Mouse (Mus musculus): ENCODE results near the gene Tnf. TPM values are rescaled to one million over a fixed set of nuclear protein-coding genes. Genes with fewer than 3 reads are reported as not detected.
A peak's percentile ranks its signal among the peaks of the same experiment; 100 is the strongest.

Gene Tnf
- total and polyA plus RNA-seq, 2 experiments from 2014 or later: 0.12 to 0.53 TPM

DNA sequence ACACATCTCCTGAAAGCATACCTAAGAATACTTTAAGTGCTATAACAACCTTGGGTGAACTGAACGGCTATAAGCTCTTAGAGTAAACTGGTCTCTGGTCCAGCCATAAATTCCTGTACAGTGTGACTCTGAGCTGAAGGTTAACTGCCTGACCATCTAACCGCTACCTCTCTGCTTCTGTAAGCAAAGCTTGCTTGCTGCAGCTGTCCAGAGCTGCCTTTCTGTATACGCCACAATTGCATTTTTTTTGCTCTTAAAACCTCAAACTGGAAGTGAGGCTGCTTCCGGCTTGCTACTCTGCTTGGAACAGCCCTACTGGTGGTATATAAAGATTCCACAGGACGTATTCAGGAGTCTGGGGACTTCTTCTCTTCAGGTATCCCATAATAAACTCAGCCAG is 30.9 kb upstream of the Tnf start:
- TF ChIP-seq CTCF (IDR thresholded peaks at IDR 0.05; ENCODE audit: low read depth) (no peak), EP300 (IDR thresholded peaks at IDR 0.05; ENCODE audit: low read depth) (no peak)
- 72% methylated on average over 5 of the region's 5 CpGs for WGBS
- no peak for ATAC-seq (ENCODE audit: insufficient read depth, low read depth)
- Histone ChIP-seq H3K4me3 (ENCODE audit: low read depth, low read length) (no peak overlapping the region), H3K27ac (ENCODE audit: low read depth) (peak overlapping the region; percentile 89), H3K36me3 (replicated peaks; ENCODE audit: control insufficient read depth, insufficient read depth, low read length) (peaks cover 42% of the 10 kb centered on the region), H3K9me3 (replicated peaks; ENCODE audit: control insufficient read depth, low read length) (no peaks in the 10 kb centered on the region), H3K4me1 (ENCODE audit: control insufficient read depth, insufficient read depth) (0 out of 2 replicates have a peak, but pooled peaks cover 4% of the 10 kb centered on the region), H3K27me3 (ENCODE audit: control insufficient read depth, insufficient read depth, low read length) (no peaks in the 10 kb centered on the region), H3K9ac (replicated peaks; ENCODE audit: low read depth, low read length) (no peak overlapping the region), H3K4me2 (ENCODE audit: low read depth, low read length) (no peak overlapping the region)
- no peak for DNase-seq (ENCODE audit: low spot score)

DNA sequence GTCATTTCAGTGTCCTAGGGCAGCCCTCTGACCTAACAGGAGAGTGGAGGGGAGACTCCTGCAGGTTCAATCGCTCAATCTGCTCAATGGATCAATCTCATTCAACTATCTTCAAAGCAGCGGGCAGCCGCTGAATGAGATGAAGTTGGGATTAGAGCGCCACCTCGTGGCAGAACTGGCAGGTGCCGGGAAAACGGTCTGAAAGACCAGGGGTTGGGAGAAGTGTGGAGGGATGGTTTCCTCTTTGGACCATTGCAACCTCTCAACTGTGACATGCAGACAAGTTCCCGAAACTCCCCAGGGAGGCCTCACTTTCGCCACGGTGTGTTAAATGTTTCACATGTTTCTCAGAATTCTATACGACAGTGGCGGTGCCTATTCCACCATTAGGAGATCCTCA is 30.2 kb upstream of the Tnf start:
- 0 out of 2 replicates have a peak, but pooled peaks cover 4% of the 10 kb centered on the region for H3K4me1 ChIP-seq (ENCODE audit: control insufficient read depth, insufficient read depth)
- peak; percentile 47 for DNase-seq (ENCODE audit: low spot score)
- no peak overlapping the region for H3K9ac ChIP-seq (replicated peaks; ENCODE audit: low read depth, low read length)
- H3K36me3 ChIP-seq (replicated peaks; ENCODE audit: control insufficient read depth, insufficient read depth, low read length): peaks cover 48% of the 10 kb centered on the region
- WGBS: 11% methylated on average over 12 of the region's 12 CpGs
- no peak overlapping the region for H3K4me2 ChIP-seq (ENCODE audit: low read depth, low read length)
- H3K27ac ChIP-seq (ENCODE audit: low read depth): no peak overlapping the region
- H3K4me3 ChIP-seq (ENCODE audit: low read depth, low read length): no peak overlapping the region
- no peak for ATAC-seq (ENCODE audit: insufficient read depth, low read depth)
- H3K27me3 ChIP-seq (ENCODE audit: control insufficient read depth, insufficient read depth, low read length): no peaks in the 10 kb centered on the region
- no peaks in the 10 kb centered on the region for H3K9me3 ChIP-seq (replicated peaks; ENCODE audit: control insufficient read depth, low read length)
- TF ChIP-seq CTCF (IDR thresholded peaks at IDR 0.05; ENCODE audit: low read depth): peak; percentile 90
- no peak for TF ChIP-seq EP300 (IDR thresholded peaks at IDR 0.05; ENCODE audit: low read depth)

DNA sequence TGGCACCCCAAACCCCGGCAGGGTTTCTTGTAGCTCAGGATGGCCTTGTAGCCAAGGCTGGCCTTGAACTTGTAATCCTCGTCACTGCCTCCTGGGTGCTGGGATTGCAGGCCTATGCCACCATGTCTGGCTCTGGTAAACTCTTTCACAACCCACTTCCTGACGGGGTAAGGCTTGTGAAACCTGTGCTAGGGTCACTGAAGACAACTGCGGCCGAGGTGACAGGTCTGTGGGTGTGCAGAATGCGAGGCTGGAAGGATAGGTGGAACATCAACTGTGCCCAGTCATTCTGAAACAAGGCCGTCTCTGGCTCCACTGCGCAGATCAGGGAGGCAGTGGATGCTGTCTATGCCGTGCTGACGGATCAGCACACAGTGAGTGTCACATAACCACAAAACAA is 29.2 kb upstream of the Tnf start:
- no peak overlapping the region for H3K4me3 ChIP-seq (ENCODE audit: low read depth, low read length)
- 0 out of 2 replicates have a peak, but pooled peaks cover 4% of the 10 kb centered on the region for H3K4me1 ChIP-seq (ENCODE audit: control insufficient read depth, insufficient read depth)
- peaks cover 55% of the 10 kb centered on the region for H3K36me3 ChIP-seq (replicated peaks; ENCODE audit: control insufficient read depth, insufficient read depth, low read length)
- WGBS: 86% methylated on average over 10 of the region's 10 CpGs
- ATAC-seq (ENCODE audit: insufficient read depth, low read depth) (no peak), DNase-seq (ENCODE audit: low spot score) (no peak)
- no peaks in the 10 kb centered on the region for H3K9me3 ChIP-seq (replicated peaks; ENCODE audit: control insufficient read depth, low read length)
- no peak for TF ChIP-seq CTCF (IDR thresholded peaks at IDR 0.05; ENCODE audit: low read depth)
- TF ChIP-seq EP300 (IDR thresholded peaks at IDR 0.05; ENCODE audit: low read depth): no peak
- no peak overlapping the region for H3K4me2 ChIP-seq (ENCODE audit: low read depth, low read length)
- no peak overlapping the region for H3K27ac ChIP-seq (ENCODE audit: low read depth)
- no peak overlapping the region for H3K9ac ChIP-seq (replicated peaks; ENCODE audit: low read depth, low read length)
- no peaks in the 10 kb centered on the region for H3K27me3 ChIP-seq (ENCODE audit: control insufficient read depth, insufficient read depth, low read length)

DNA sequence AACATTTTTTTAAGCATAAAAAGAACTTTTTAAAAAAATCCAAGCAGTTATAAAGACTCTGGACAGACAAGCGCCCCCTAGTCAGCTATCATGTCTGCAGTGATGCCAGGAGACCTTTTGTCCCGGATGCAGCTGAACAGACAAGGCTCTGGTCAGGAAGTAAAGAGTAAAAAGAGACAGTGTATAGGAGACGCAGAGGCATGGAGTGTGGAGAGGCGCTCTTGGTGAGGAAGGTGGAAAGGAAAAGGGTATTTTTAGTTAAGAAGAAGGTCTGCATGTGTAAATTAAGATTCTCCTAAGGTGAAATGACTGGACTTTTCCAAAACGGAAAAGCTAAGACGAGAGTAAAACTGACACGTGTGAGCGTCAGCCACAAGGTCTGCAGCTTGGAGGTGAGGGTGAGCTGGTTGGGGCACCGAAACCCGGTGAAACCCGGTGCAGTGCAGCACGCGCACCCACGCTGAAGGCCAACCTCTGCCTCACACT is 24.8 kb upstream of the Tnf start:
- Histone ChIP-seq H3K27ac (ENCODE audit: low read depth) (peak overlapping the region; percentile 34; the same call in 1 of the 2 replicates), H3K9me3 (replicated peaks; ENCODE audit: control insufficient read depth, low read length) (no peaks in the 10 kb centered on the region), H3K27me3 (ENCODE audit: control insufficient read depth, insufficient read depth, low read length) (no peaks in the 10 kb centered on the region), H3K4me3 (ENCODE audit: low read depth, low read length) (no peak overlapping the region), H3K36me3 (replicated peaks; ENCODE audit: control insufficient read depth, insufficient read depth, low read length) (peaks cover 54% of the 10 kb centered on the region), H3K9ac (replicated peaks; ENCODE audit: low read depth, low read length) (no peak overlapping the region; the same call in 1 of the 2 replicates), H3K4me2 (ENCODE audit: low read depth, low read length) (no peak overlapping the region), H3K4me1 (ENCODE audit: control insufficient read depth, insufficient read depth) (no peaks in the 10 kb centered on the region)
- 65% methylated on average over 14 of the region's 14 CpGs for WGBS
- TF ChIP-seq EP300 (IDR thresholded peaks at IDR 0.05; ENCODE audit: low read depth) (no peak), CTCF (IDR thresholded peaks at IDR 0.05; ENCODE audit: low read depth) (0 out of 2 replicates have a peak, but pooled peaks have one; percentile 0)
- DNase-seq (ENCODE audit: low spot score): no peak
- no peak for ATAC-seq (ENCODE audit: insufficient read depth, low read depth)

DNA sequence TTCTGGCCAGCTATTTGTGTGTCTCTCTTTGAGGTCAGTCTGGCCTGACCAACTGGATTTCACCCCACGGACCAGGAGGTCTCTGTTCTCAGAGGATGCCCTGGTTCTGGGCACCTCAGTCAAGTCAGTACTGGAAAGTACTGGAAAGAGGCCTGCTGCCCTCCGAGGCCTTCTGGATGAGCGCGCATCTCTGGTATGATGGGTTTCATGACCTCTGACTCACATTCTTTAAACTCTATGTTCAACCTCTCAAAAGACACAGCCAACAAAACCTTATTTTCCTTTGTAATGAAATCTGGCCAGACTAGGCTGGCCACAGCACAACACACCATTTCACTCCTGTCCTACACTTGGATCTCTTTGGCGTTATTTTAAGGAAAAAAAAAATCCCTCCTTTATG is 23.6 kb upstream of the Tnf start:
- Histone ChIP-seq H3K27ac (ENCODE audit: low read depth) (no peak overlapping the region), H3K9me3 (replicated peaks; ENCODE audit: control insufficient read depth, low read length) (no peaks in the 10 kb centered on the region), H3K4me1 (ENCODE audit: control insufficient read depth, insufficient read depth) (no peaks in the 10 kb centered on the region), H3K4me2 (ENCODE audit: low read depth, low read length) (no peak overlapping the region), H3K27me3 (ENCODE audit: control insufficient read depth, insufficient read depth, low read length) (no peaks in the 10 kb centered on the region), H3K4me3 (ENCODE audit: low read depth, low read length) (no peak overlapping the region), H3K36me3 (replicated peaks; ENCODE audit: control insufficient read depth, insufficient read depth, low read length) (peaks cover 44% of the 10 kb centered on the region), H3K9ac (replicated peaks; ENCODE audit: low read depth, low read length) (no peak overlapping the region)
- ATAC-seq (ENCODE audit: insufficient read depth, low read depth) (no peak), DNase-seq (ENCODE audit: low spot score) (no peak)
- WGBS: 96% methylated on average over 5 of the region's 5 CpGs
- TF ChIP-seq EP300 (IDR thresholded peaks at IDR 0.05; ENCODE audit: low read depth) (no peak), CTCF (IDR thresholded peaks at IDR 0.05; ENCODE audit: low read depth) (no peak)

DNA sequence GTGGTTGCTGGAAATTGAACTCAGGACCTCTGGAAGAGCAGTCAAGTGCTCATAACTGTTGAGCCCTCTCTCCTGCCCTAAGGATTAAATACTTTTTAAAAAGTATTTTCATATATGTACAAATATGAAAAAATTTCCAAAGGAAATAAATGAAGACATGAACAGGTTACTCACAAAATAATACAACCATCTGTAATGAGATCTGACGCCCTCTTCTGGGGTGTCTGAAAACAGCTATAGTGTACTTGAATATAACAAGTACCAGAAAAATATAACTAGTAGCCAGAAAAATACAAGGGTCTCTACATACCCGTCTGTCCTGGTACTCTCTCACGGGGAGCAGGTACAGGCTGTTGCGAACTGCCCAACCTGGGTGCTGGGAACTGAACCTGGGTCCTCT is 22.8 kb upstream of the Tnf start:
- H3K4me3 ChIP-seq (ENCODE audit: low read depth, low read length): no peak overlapping the region
- DNase-seq (ENCODE audit: low spot score) (no peak), ATAC-seq (ENCODE audit: insufficient read depth, low read depth) (no peak)
- no peak overlapping the region for H3K4me2 ChIP-seq (ENCODE audit: low read depth, low read length)
- no peak overlapping the region for H3K27ac ChIP-seq (ENCODE audit: low read depth)
- H3K9me3 ChIP-seq (replicated peaks; ENCODE audit: control insufficient read depth, low read length): no peaks in the 10 kb centered on the region
- H3K9ac ChIP-seq (replicated peaks; ENCODE audit: low read depth, low read length): no peak overlapping the region
- H3K36me3 ChIP-seq (replicated peaks; ENCODE audit: control insufficient read depth, insufficient read depth, low read length): peaks cover 44% of the 10 kb centered on the region
- no peaks in the 10 kb centered on the region for H3K4me1 ChIP-seq (ENCODE audit: control insufficient read depth, insufficient read depth)
- no peak for TF ChIP-seq CTCF (IDR thresholded peaks at IDR 0.05; ENCODE audit: low read depth)
- TF ChIP-seq EP300 (IDR thresholded peaks at IDR 0.05; ENCODE audit: low read depth): no peak
- 90% methylated on average over 4 of the region's 4 CpGs for WGBS
- H3K27me3 ChIP-seq (ENCODE audit: control insufficient read depth, insufficient read depth, low read length): no peaks in the 10 kb centered on the region

Data from heart, postnatal 0 days (tissue).